Mouse (Mus musculus): ENCODE results near the gene Svs2.
"Not testable (repeated sequence)": the region's sequence is repeated elsewhere in the genome, so short reads cannot be mapped to it uniquely, and the experiment has no call there.

Gene Svs2

DNA sequence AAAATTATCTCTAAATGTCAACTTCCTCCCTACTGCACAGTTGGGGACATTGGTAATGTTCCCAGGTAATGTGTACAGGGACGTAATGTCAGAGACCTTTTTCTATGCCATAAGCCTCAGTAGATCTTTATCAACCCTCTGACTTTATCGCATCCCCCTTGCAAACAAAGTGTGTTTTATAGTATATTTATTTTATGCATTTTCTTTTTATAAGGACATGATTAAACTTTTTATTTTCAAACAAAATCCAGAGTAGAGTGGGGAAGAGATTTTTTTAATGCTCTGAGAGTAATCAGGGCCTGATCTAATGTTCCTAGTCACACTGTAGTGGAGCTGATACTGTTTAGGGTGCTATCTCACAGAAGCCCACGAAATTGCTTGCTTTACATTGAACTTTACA lies at the start of gene Svs2:
Gene Svs2 (minus strand): TSS at position 101 of the 400 bp plus-strand sequence.
- DNase-seq (ENCODE audit: low spot score): no peak

DNA sequence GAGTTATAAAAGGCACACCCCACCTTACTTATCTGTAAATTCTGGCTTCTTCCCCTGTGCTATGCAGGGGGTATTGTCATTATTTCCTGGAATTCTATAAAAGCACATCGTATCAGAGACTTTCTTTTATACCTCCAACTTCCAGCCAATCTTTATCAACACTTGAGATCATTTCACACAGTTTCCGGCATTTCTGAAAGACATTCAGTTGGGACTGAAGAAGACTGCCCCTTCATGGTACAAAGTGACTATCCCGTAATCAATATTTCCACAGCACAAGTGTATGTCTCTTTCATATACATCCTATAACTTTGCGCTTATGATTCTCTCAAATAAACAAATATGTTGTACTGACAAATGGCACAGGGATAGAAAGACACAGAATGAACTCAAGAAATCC lies 40.1 kb upstream of the Svs2 start, which contains the start of gene Svs4:
Gene Svs4 (minus strand): TSS at position 101 of the 400 bp plus-strand sequence.
- DNase-seq (ENCODE audit: low spot score): no peak

DNA sequence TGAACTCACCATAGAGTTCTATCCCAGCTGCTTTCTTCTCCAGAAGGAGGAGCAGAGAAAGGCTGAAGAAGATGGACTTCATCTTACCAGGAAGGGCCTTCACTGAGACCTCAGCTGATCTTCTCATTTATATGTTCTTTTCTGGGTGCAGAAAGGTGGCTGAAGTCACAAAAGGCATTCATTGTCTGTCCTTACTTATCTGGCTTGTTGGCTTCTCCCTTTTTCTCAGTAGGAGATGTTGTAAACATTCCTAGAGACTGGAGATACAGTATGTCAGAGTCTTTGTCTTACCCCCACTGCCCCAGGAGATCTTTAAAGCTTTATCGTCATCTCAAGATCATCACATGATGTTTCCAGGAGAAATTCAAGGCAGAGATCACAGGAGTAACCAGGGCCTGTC lies 18.3 kb upstream of the Svs2 start, which contains the start of gene Svs3b:
Gene Svs3b (minus strand): TSS at position 101 of the 400 bp plus-strand sequence.
- not testable (repeated sequence) for DNase-seq (ENCODE audit: low spot score)

- DNase-seq (ENCODE audit: low spot score): no peak
Observed at GRCm38 (mm10) chr2:164232671-164233070, 5.6 kb downstream of the Svs2 start.

GRCm38 (mm10) chr2:164228361-164229070 lies 9.8 kb downstream of the Svs2 start:
- no peak for DNase-seq (ENCODE audit: low spot score)

GRCm38 (mm10) chr2:164221522-164221921 lies 16.7 kb downstream of the Svs2 start, which contains the start of gene Wfdc15b:
Gene Wfdc15b, minus strand, starts transcription at chr2:164221660.
- no peak for DNase-seq (ENCODE audit: low spot score)

DNA sequence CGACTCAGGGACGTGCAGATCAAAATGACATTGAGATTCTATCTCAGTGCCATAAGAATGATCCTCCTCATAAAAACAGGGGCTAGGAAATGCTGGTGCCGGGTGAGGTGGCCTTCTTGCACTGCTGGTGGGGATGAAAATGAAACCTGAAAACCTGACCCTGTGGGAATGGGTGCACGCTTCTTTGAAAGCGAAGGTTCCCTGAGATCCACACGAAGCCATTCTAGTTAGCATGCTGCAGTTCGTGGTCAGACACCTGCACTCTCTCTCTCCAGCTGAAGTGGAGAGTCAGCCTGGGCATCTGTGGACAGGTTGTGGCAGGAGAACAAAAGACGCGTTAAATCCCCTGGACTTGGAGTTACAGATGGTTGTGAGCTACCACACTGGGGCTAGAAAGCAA lies 19.0 kb downstream of the Svs2 start:
- no peak for DNase-seq (ENCODE audit: low spot score)

- no peak for DNase-seq (ENCODE audit: low spot score)
Observed at GRCm38 (mm10) chr2:164212711-164213110, 25.6 kb downstream of the Svs2 start.

- DNase-seq (ENCODE audit: low spot score): no peak
Observed at GRCm38 (mm10) chr2:164210892-164211291, 27.4 kb downstream of the Svs2 start.

GRCm38 (mm10) chr2:164206676-164207075 lies 31.6 kb downstream of the Svs2 start:
- no peak for DNase-seq (ENCODE audit: low spot score)

DNA sequence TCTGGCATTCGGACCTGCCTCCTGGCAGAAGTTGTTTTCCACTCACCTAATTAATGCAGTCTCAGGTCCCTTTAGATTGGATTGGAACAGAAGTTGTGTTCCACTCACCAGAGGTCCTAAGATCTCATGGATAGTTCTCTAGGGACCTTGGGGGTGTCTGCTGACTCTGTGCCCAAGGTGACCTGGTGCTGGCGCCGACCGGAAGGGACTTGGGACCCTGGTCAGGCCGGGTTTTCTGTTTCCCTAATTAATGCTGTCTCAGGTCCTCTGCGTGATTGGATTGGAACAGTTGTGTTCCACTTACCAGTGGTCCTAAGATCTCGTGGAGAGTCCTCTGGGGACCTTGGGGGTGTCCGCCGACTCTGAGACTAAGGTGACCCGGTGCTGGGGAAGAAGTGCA lies 32.3 kb downstream of the Svs2 start:
- not testable (repeated sequence) for DNase-seq (ENCODE audit: low spot score)

DNA sequence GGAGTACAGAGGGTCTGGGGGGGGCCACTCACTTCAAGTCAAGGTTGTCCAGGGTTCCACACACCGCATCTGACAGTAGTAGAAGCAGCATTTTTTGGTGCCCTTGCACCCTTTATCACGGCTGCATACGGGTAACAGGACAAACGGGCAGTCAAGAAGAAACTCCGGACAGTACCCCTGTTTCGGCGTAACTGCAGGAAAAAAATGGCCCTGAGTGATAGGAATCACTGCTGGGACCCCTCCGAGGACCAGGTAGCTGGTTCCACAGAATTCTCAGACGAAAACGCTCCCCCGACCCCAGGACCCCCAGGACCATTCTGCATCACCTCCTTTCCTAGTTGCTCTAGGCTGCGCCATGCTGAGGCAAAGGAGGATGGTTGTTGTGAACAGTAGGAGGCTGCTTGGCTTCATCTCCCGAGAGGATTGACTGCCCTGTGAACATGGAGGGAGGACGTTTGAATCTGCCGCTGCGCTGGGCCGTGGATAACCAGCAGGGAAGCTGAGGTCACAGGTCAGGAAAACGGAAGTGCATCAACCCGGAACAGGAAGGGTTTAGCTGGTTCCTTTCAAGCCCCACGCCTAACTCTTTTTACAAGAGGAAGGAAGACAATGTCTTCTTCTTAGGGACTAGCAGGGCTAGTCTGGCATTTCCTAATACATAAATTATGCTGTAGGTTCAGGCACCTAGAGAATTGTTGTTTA lies 38.5 kb downstream of the Svs2 start, which contains the start of gene Wfdc15a:
Gene Wfdc15a (minus strand): TSS at position 505 of the 702 bp plus-strand sequence.
- DNase-seq (ENCODE audit: low spot score): no peak

DNA sequence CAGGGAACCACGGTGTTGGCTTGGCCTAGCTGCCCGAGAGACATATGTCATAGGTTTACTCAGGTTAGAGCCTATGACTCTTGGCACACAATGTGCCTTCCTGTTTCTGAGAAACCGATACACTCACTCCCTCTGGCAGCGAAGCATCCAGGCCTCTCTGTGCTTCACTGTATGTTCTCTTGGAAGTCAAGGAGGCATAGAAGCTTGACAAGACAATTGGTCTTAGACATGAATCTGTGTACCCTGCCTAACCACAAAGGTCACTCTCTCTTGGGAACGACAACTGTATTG lies 41.6 kb downstream of the Svs2 start:
- no peak for DNase-seq (ENCODE audit: low spot score)

DNA sequence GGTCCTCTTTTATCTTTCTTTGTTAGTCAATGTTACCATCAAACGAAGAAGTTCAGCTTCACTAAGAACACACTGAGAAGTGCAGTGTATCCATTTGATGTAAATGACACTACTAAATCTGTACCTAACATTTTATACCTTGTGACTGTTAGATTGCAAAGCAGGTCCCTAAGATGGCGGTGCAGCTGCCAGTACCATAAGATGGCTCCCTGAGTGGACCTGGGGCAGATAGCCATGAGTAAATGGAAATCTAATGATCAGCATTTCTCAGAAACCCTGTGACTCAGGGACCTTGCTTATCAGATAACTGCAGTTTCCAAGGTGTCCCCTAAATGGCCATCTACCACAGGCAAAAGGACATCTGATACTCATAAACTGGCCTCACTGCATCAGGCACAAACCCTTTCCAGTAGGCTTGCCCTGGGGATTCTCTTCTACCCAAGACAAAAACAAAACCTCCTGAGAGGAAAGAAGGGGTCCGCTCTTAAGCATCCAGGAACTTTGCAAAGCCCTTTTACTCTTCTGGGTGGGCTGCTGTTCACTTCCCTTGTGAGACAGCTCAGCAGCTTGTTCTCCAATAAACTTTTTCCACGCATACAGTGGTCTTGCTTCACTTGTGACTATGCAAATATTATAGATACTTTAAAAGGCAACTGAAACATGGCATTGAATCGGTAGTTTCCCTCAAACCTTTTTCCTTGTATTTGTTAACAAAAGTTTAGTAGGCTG lies 42.1 kb downstream of the Svs2 start:
- DNase-seq (ENCODE audit: low spot score): no peak

- DNase-seq (ENCODE audit: low spot score): no peak
Observed at GRCm38 (mm10) chr2:164194959-164195630, 43.2 kb downstream of the Svs2 start.

DNA sequence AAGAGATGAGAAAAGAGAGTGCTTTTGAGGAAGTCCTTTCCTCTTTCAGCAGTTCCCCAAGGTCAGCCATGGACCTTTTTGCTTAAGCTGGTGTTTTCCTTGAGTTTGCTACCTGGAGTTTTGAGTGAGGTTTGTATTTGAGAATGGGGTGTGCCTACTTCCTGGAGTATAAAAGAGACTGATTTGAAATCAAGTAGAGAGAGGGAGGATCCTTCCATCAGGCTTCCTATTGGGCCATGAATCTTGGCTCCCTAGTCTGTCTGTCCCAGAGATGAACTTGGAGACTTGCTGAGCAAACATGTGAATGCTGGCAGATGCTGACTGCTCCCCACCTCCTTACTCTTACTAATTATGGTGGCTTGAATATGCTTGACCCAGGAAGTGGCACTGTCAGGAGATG lies 46.0 kb downstream of the Svs2 start:
- no peak for DNase-seq (ENCODE audit: low spot score)

GRCm38 (mm10) chr2:164190576-164190975 lies 47.7 kb downstream of the Svs2 start, which contains the start of gene Wfdc12:
Gene Wfdc12, minus strand, starts transcription at chr2:164190608.
- no peak for DNase-seq (ENCODE audit: low spot score)

GRCm38 (mm10) chr2:164188722-164189121 lies 49.5 kb downstream of the Svs2 start:
- DNase-seq (ENCODE audit: low spot score): no peak

Data from spleen, adult 12 weeks (tissue).